Mouse (Mus musculus) small intestine, adult 2 months (tissue): Measurements from ENCODE around the gene Cdkn3. TPM values are rescaled to one million over a fixed set of nuclear protein-coding genes. Genes with fewer than 3 reads are reported as not detected.

Source experiments
- H3K27ac ChIP-seq: fragments of 200-500 bp; 2 replicates; pipeline ENCODE4 v1.5.1; 2012; ENCODE audit warnings: low read depth, low read length, control low read depth, inconsistent platforms; ENCODE audit not compliant: insufficient read depth
- H3K27me3 ChIP-seq: fragments of 200-500 bp; 2 replicates; pipeline ENCODE4 v1.6.1; 2012; ENCODE audit warnings: mild to moderate bottlenecking, moderate library complexity, low read length, inconsistent platforms; ENCODE audit not compliant: control insufficient read depth, insufficient read depth
- H3K36me3 ChIP-seq: fragments of 200-500 bp; 2 replicates; pipeline ENCODE4 v1.6.1; 2012; ENCODE audit warnings: mild to moderate bottlenecking, low read length, control low read depth, inconsistent platforms; ENCODE audit not compliant: control insufficient read depth, insufficient read depth
- H3K4me1 ChIP-seq: fragments of 200-500 bp; 2 replicates; pipeline ENCODE4 v1.6.1; 2012; ENCODE audit warnings: low read length, inconsistent platforms, mixed read lengths; ENCODE audit not compliant: control insufficient read depth, insufficient read depth, insufficient read length
- H3K4me3 ChIP-seq: fragments of 200-500 bp; 2 replicates; pipeline ENCODE4 v1.5.1; 2012; ENCODE audit warnings: low read depth, mild to moderate bottlenecking, control low read depth, inconsistent platforms, low read length, moderate library complexity
- CTCF ChIP-seq: fragments of 200-500 bp; IDR thresholded peaks from 2 replicates; pipeline ENCODE4 v1.5.1; 2012; ENCODE audit warnings: low read depth, mild to moderate bottlenecking, control low read depth, inconsistent platforms, low read length, moderate library complexity, mixed read lengths; ENCODE audit not compliant: insufficient replicate concordance, insufficient read length; ENCODE audit errors: extremely low read depth
- POLR2A ChIP-seq: fragments of 200-500 bp; IDR thresholded peaks from 2 replicates; pipeline ENCODE4 v1.6.1; 2012; ENCODE audit warnings: low read depth, mild to moderate bottlenecking, control low read depth, inconsistent platforms, low read length, moderate library complexity
- WGBS: fragments of 180-500 bp; shearing (Covaris S2); methylation state at CpG from one replicate; pipeline ENCODE4 v1.1.7; 2018; 5-methylcytosine and 5-hydroxymethylcytosine counted together
- polyA plus RNA-seq: library from polyadenylated mRNA; depleted of rRNA; stranded (reverse); fragments of >200 nt; gene quantifications from 2 replicates; pipeline ENCODE4 v1.2.3, GENCODE M21; 2012

The Cdkn3 gene
- polyA plus RNA-seq, 1 experiment: 3.3 TPM

- peaks cover 20% of the 10 kb centered on the region; the same call in 1 of the 2 replicates for H3K4me1 ChIP-seq
- 65% methylated on average over 4 of the region's 4 CpGs for WGBS
- no peak overlapping the region for H3K4me3 ChIP-seq
- no peaks in the 10 kb centered on the region for H3K36me3 ChIP-seq
- no peak for TF ChIP-seq CTCF
- TF ChIP-seq POLR2A: no peak
- H3K27me3 ChIP-seq: no peaks in the 10 kb centered on the region
- no peak overlapping the region for H3K27ac ChIP-seq
Measured at GRCm38 (mm10) chr14:46790303-46790702, 30.0 kb downstream of the Cdkn3 start.

- Histone ChIP-seq H3K27ac (no peak overlapping the region), H3K36me3 (no peaks in the 10 kb centered on the region), H3K27me3 (no peaks in the 10 kb centered on the region), H3K4me3 (no peak overlapping the region), H3K4me1 (peaks cover 20% of the 10 kb centered on the region; the same call in 1 of the 2 replicates)
- TF ChIP-seq CTCF (no peak), POLR2A (no peak)
- WGBS: 88% methylated on average over 6 of the region's 6 CpGs
Measured at GRCm38 (mm10) chr14:46790723-46791122, 30.4 kb downstream of the Cdkn3 start.

GRCm38 (mm10) chr14:46794157-46794556, 33.8 kb downstream of the Cdkn3 start:
- peak overlapping the region; percentile 98 for H3K27ac ChIP-seq
- H3K4me3 ChIP-seq: no peak overlapping the region
- TF ChIP-seq CTCF (no peak), POLR2A (no peak)
- peaks cover 16% of the 10 kb centered on the region; the same call in 1 of the 2 replicates for H3K4me1 ChIP-seq
- no peaks in the 10 kb centered on the region for H3K36me3 ChIP-seq
- H3K27me3 ChIP-seq: no peaks in the 10 kb centered on the region
- 28% methylated on average over 5 of the region's 5 CpGs for WGBS

- WGBS: 59% methylated on average over 3 of the region's 3 CpGs
- Histone ChIP-seq H3K27ac (no peak overlapping the region), H3K4me1 (no peaks in the 10 kb centered on the region; the same call in 1 of the 2 replicates), H3K27me3 (no peaks in the 10 kb centered on the region), H3K4me3 (no peak overlapping the region), H3K36me3 (no peaks in the 10 kb centered on the region; the same call in 1 of the 2 replicates)
- TF ChIP-seq CTCF (no peak), POLR2A (no peak)
Measured at GRCm38 (mm10) chr14:46800684-46801345, 40.5 kb downstream of the Cdkn3 start.

- peaks cover 8% of the 10 kb centered on the region for H3K36me3 ChIP-seq
- H3K4me3 ChIP-seq: no peak overlapping the region
- H3K27ac ChIP-seq: no peak overlapping the region
- H3K4me1 ChIP-seq: no peaks in the 10 kb centered on the region; the same call in 1 of the 2 replicates
- no peak for TF ChIP-seq POLR2A
- WGBS: 82% methylated on average over 4 of the region's 4 CpGs
- H3K27me3 ChIP-seq: no peaks in the 10 kb centered on the region
Measured at GRCm38 (mm10) chr14:46803259-46803658, 42.9 kb downstream of the Cdkn3 start.

- no peaks in the 10 kb centered on the region for H3K27me3 ChIP-seq
- no peaks in the 10 kb centered on the region; the same call in 1 of the 2 replicates for H3K4me1 ChIP-seq
- peaks cover 8% of the 10 kb centered on the region for H3K36me3 ChIP-seq
- TF ChIP-seq CTCF (no peak), POLR2A (no peak)
- no peak overlapping the region for H3K27ac ChIP-seq
- 87% methylated on average over 1 of the region's 1 CpGs for WGBS
- no peak overlapping the region for H3K4me3 ChIP-seq
Measured at GRCm38 (mm10) chr14:46803791-46804190, 43.5 kb downstream of the Cdkn3 start.

GRCm38 (mm10) chr14:46806186-46806585, 45.8 kb downstream of the Cdkn3 start:
- Histone ChIP-seq H3K4me3 (no peak overlapping the region), H3K36me3 (peaks cover 19% of the 10 kb centered on the region), H3K27ac (no peak overlapping the region), H3K27me3 (no peaks in the 10 kb centered on the region), H3K4me1 (no peaks in the 10 kb centered on the region; the same call in 1 of the 2 replicates)
- TF ChIP-seq CTCF (no peak), POLR2A (no peak)
- 87% methylated on average over 5 of the region's 5 CpGs for WGBS
